Mouse (Mus musculus) adrenal gland, postnatal 14 days (tissue): ENCODE data around the gene Klhl5. TPM values are rescaled to one million over a fixed set of nuclear protein-coding genes. Genes with fewer than 3 reads are reported as not detected.

Experiments used
- DNase-seq: peaks from one replicate; pipeline ENCODE4 v3.0.0; 2021; ENCODE audit warnings: mixed read lengths
- long read RNA-seq, 2 experiments: library from polyadenylated mRNA; stranded (forward); transcript quantifications; one replicate each; pipeline ENCODE4 v2.0.0; 2021
- total RNA-seq: library from RNA; stranded (reverse); gene quantifications from 2 replicates; pipeline ENCODE4 v1.2.3, GENCODE M21; 2021

Klhl5 gene
- total RNA-seq, result 46.2 and 53.2 TPM in 2 replicates
- long read RNA-seq, experiment 1, transcript Klhl5-204 (11 exons, 3,149 nt), result major isoform, 48 of 70 reads
- long read RNA-seq, experiment 1, partial matches to known transcripts, result 10 of 70 reads
- long read RNA-seq, experiment 1, other reads (novel, unspliced or antisense), result 12 of 70 reads
- long read RNA-seq, experiment 2, transcript Klhl5-204 (11 exons, 3,149 nt), result major isoform, 34 of 40 reads
- long read RNA-seq, experiment 2, partial matches to known transcripts, result 4 of 40 reads
- long read RNA-seq, experiment 2, other reads (novel, unspliced or antisense), result 2 of 40 reads

GRCm38 (mm10) chr5:65106876-65107772 is at the start of gene Klhl5:
Gene Klhl5 (plus strand): TSS chr5:65107539.
- peak; percentile 97 for DNase-seq

- no peak for DNase-seq
Observed at GRCm38 (mm10) chr5:65057596-65057995, 49.7 kb upstream of the Klhl5 start.

GRCm38 (mm10) chr5:65059806-65060205 is 47.5 kb upstream of the Klhl5 start:
- no peak for DNase-seq

GRCm38 (mm10) chr5:65062236-65062635 is 45.1 kb upstream of the Klhl5 start:
- no peak for DNase-seq

GRCm38 (mm10) chr5:65063266-65063665 is 44.1 kb upstream of the Klhl5 start:
- DNase-seq, result no peak

GRCm38 (mm10) chr5:65068166-65068565 is 39.2 kb upstream of the Klhl5 start:
- DNase-seq, result no peak

- no peak for DNase-seq
Observed at GRCm38 (mm10) chr5:65069872-65070271, 37.5 kb upstream of the Klhl5 start.

GRCm38 (mm10) chr5:65071689-65072118 is 35.6 kb upstream of the Klhl5 start:
- no peak for DNase-seq

GRCm38 (mm10) chr5:65073247-65073646 is 34.1 kb upstream of the Klhl5 start:
- no peak for DNase-seq

GRCm38 (mm10) chr5:65074693-65075092 is 32.6 kb upstream of the Klhl5 start:
- DNase-seq, result peak; percentile 16

GRCm38 (mm10) chr5:65076087-65076486 is 31.3 kb upstream of the Klhl5 start:
- no peak for DNase-seq

GRCm38 (mm10) chr5:65076748-65077147 is 30.6 kb upstream of the Klhl5 start:
- DNase-seq, result no peak

- DNase-seq, result no peak
Observed at GRCm38 (mm10) chr5:65078081-65078480, 29.3 kb upstream of the Klhl5 start.

- DNase-seq, result peak; percentile 13
Observed at GRCm38 (mm10) chr5:65079881-65080280, 27.5 kb upstream of the Klhl5 start.

GRCm38 (mm10) chr5:65081836-65082235 is 25.5 kb upstream of the Klhl5 start:
- DNase-seq, result no peak

- peak; percentile 80 for DNase-seq
Observed at GRCm38 (mm10) chr5:65086522-65086921, 20.8 kb upstream of the Klhl5 start.

GRCm38 (mm10) chr5:65089707-65090106 is 17.6 kb upstream of the Klhl5 start:
- no peak for DNase-seq

- DNase-seq, result no peak
Observed at GRCm38 (mm10) chr5:65091184-65091858, 16.0 kb upstream of the Klhl5 start.

GRCm38 (mm10) chr5:65091921-65092320 is 15.4 kb upstream of the Klhl5 start, which contains the start of gene Tmem156:
Gene Tmem156 (minus strand): TSS chr5:65092132.
- no peak for DNase-seq

- DNase-seq, result no peak
Observed at GRCm38 (mm10) chr5:65093769-65094168, 13.6 kb upstream of the Klhl5 start.

- DNase-seq, result no peak
Observed at GRCm38 (mm10) chr5:65094902-65095545, 12.3 kb upstream of the Klhl5 start.

GRCm38 (mm10) chr5:65096082-65096481 is 11.3 kb upstream of the Klhl5 start:
- no peak for DNase-seq
